Mouse (Mus musculus): ENCODE data around the gene Apba1.

GRCm38 (mm10) chr19:23757961-23758553, 630 bp upstream of the Apba1 start:
- TF ChIP-seq POLR2A (IDR thresholded peaks at IDR 0.05; ENCODE audit: borderline replicate concordance, insufficient read depth, low read length) (no peak), CTCF (IDR thresholded peaks at IDR 0.05; ENCODE audit: borderline replicate concordance, insufficient read depth, low read depth, low read length) (peak; percentile 82)

All from cerebellum, adult 2 months (tissue).